ENCODE assay signal across 17 mouse cellular contexts in genomic region chr17:59421489-59421888, GRCm38 (mm10).
DNase-seq lines count a peak whose midpoint lies in the region; ATAC-seq and TF ChIP-seq lines count a peak whose summit lies in the region.
"Had no signal": no experiment of that assay in that cellular context is flagged by ENCODE, and none has a peak within 500 bp of the region (broad histone marks: within the 10 kb centered on the region; RNA-seq: fewer than 3 reads in every experiment).

No protein-coding gene starts in this region.

- H3K9ac ChIP-seq in hindbrain, postnatal 0 days (replicated peaks; ENCODE audit: low read length) = no peak overlapping the region
- H3K9ac ChIP-seq in neural tube, embryonic 13.5 days = 0 out of 2 replicates have a peak overlapping the region, but pooled peaks have one; percentile 41
- H3K9ac ChIP-seq: embryonic facial prominence, embryonic 15.5 days had no signal

- ATAC-seq in frontal cortex, adult (ENCODE audit: low TSS enrichment) = peak; percentile 94
- no peak for ATAC-seq in hindbrain, postnatal 0 days
- peak; percentile 80 for ATAC-seq in neural tube, embryonic 13.5 days (ENCODE audit: low read depth)

- WGBS in hindbrain, postnatal 0 days = 74% methylated on average over 14 of the region's 14 CpGs
- whole genome bisulfite sequencing in neural tube, embryonic 13.5 days = 38% methylated on average over 14 of the region's 14 CpGs

- peak overlapping the region; percentile 6; the same call in 1 of the 2 replicates for H3K4me2 ChIP-seq in hindbrain, postnatal 0 days (ENCODE audit: low read depth, low read length)
- H3K4me2 ChIP-seq in neural tube, embryonic 13.5 days = peak overlapping the region; percentile 45
- H3K4me2 ChIP-seq: embryonic facial prominence, embryonic 15.5 days; heart, embryonic 11.5 days; liver, embryonic 11.5 days had no signal

- TF ChIP-seq CTCF in layer of hippocampus, adult 2 months (conservative IDR thresholded peaks at IDR 0.05) = no peak
- no peak for TF ChIP-seq CTCF in hindbrain, postnatal 0 days (IDR thresholded peaks at IDR 0.05; ENCODE audit: low read depth)

- no peaks in the 10 kb centered on the region for H3K27me3 ChIP-seq in hindbrain, postnatal 0 days (ENCODE audit: insufficient read depth, low read length)
- H3K27me3 ChIP-seq in neural tube, embryonic 13.5 days = no peaks in the 10 kb centered on the region
- H3K27me3 ChIP-seq: embryonic facial prominence, embryonic 15.5 days; megakaryocyte, embryonic 14.5 days had no signal

- DNase-seq in frontal cortex, postnatal 25 days (ENCODE audit: low spot score in 2 of 2) = no peak
- no peak for DNase-seq in layer of hippocampus, adult 2 months (ENCODE audit: low spot score in 2 of 2)
- no peak for DNase-seq in layer of hippocampus, adult 9-11 months
- peak; percentile 13 for DNase-seq in hindbrain, postnatal 0 days (ENCODE audit: low spot score)
- DNase-seq in lung, adult 18-20 months = no peak
- DNase-seq: adrenal gland, postnatal 10 days; cerebellum, adult 9-10 months; gastrocnemius, adult 2 months; heart, postnatal 4 days; kidney, adult 9 months; right cerebral cortex, postnatal 25 days had no signal

- peak overlapping the region; percentile 12; the same call in 1 of the 2 replicates for H3K4me3 ChIP-seq in layer of hippocampus, adult 2 months
- no peak overlapping the region for H3K4me3 ChIP-seq in hindbrain, postnatal 0 days (ENCODE audit: low read length)
- peak overlapping the region; percentile 11; the same call in 1 of the 2 replicates for H3K4me3 ChIP-seq in neural tube, embryonic 13.5 days
- H3K4me3 ChIP-seq: embryonic facial prominence, embryonic 15.5 days; gastrocnemius, adult 2 months; megakaryocyte, embryonic 14.5 days had no signal

- no peaks in the 10 kb centered on the region for H3K9me3 ChIP-seq in hindbrain, postnatal 0 days (ENCODE audit: low read length)
- H3K9me3 ChIP-seq in neural tube, embryonic 13.5 days = no peaks in the 10 kb centered on the region
- H3K9me3 ChIP-seq: embryonic facial prominence, embryonic 15.5 days had no signal

- no peak overlapping the region for H3K27ac ChIP-seq in layer of hippocampus, adult 2 months
- H3K27ac ChIP-seq in hindbrain, postnatal 0 days = no peak overlapping the region
- H3K27ac ChIP-seq in neural tube, embryonic 13.5 days (replicated peaks) = peak overlapping the region; percentile 64; the same call in 1 of the 2 replicates
- H3K27ac ChIP-seq: embryonic facial prominence, embryonic 15.5 days; gastrocnemius, adult 2 months had no signal

- no peaks in the 10 kb centered on the region for H3K36me3 ChIP-seq in hindbrain, postnatal 0 days (ENCODE audit: insufficient read depth, low read length)
- H3K36me3 ChIP-seq in neural tube, embryonic 13.5 days = no peaks in the 10 kb centered on the region
- H3K36me3 ChIP-seq: embryonic facial prominence, embryonic 15.5 days had no signal

- H3K4me1 ChIP-seq in hindbrain, postnatal 0 days (ENCODE audit: insufficient read depth, low read length) = no peaks in the 10 kb centered on the region
- H3K4me1 ChIP-seq in neural tube, embryonic 13.5 days (replicated peaks) = 0 out of 2 replicates have a peak, but pooled peaks cover 11% of the 10 kb centered on the region
- H3K4me1 ChIP-seq: embryonic facial prominence, embryonic 15.5 days; megakaryocyte, embryonic 14.5 days had no signal
